Mouse (Mus musculus) stomach, postnatal 0 days (tissue): ENCODE measurements around the gene Gphb5. TPM values are rescaled to one million over a fixed set of nuclear protein-coding genes. Genes with fewer than 3 reads are reported as not detected.

Experiments used
- ATAC-seq: fragments of 200-750 bp; cut with Nextera tagmentation; 2 replicates; pipeline ENCODE4 v1.8.0; 2017; ENCODE audit not compliant: low FRiP score, low TSS enrichment
- DNase-seq: peaks from one replicate; pipeline ENCODE4 v3.0.0-alpha.2; 2016; ENCODE audit warnings: low spot score
- H3K27ac ChIP-seq: fragments of 300-500 bp; sonication (generic); replicated peaks from 2 replicates; pipeline ENCODE4 v1.5.1; 2014; ENCODE audit warnings: mild to moderate bottlenecking, control low read depth
- H3K27me3 ChIP-seq: fragments of 300-500 bp; sonication (generic); 2 replicates; pipeline ENCODE4 v1.6.1; 2014; ENCODE audit warnings: low read length; ENCODE audit not compliant: control insufficient read depth, insufficient read depth
- H3K36me3 ChIP-seq: fragments of 300-500 bp; sonication (generic); 2 replicates; pipeline ENCODE4 v1.6.1; 2014; ENCODE audit warnings: low read length, mixed read lengths; ENCODE audit not compliant: control insufficient read depth, insufficient read depth
- H3K4me1 ChIP-seq: fragments of 300-500 bp; sonication (generic); replicated peaks from 2 replicates; pipeline ENCODE4 v1.6.1; 2014; ENCODE audit warnings: antibody characterized with exemption; ENCODE audit not compliant: control insufficient read depth, insufficient read depth
- H3K4me2 ChIP-seq: fragments of 300-500 bp; sonication (generic); replicated peaks from 2 replicates; pipeline ENCODE4 v1.6.1; 2014; ENCODE audit warnings: low read depth, mild to moderate bottlenecking, control low read depth, moderate library complexity
- H3K4me3 ChIP-seq: fragments of 300-500 bp; sonication (generic); 2 replicates; pipeline ENCODE4 v1.5.1; 2014; ENCODE audit warnings: low read depth, low read length, control low read depth
- H3K9ac ChIP-seq: fragments of 300-500 bp; sonication (generic); 2 replicates; pipeline ENCODE4 v1.6.1; 2014; ENCODE audit warnings: mild to moderate bottlenecking, low read length, control low read depth, mixed read lengths
- H3K9me3 ChIP-seq: fragments of 300-500 bp; sonication (generic); 2 replicates; pipeline ENCODE4 v1.6.1; 2016; ENCODE audit warnings: low read length; ENCODE audit not compliant: control insufficient read depth
- CTCF ChIP-seq: IDR thresholded peaks from 2 replicates; pipeline ENCODE4 v1.5.1; 2016; ENCODE audit warnings: antibody characterized with exemption, low read depth, mild to moderate bottlenecking, moderate library complexity
- EP300 ChIP-seq: optimal IDR thresholded peaks from 2 replicates; pipeline ENCODE3; 2016; ENCODE audit warnings: antibody characterized with exemption
- WGBS: fragments of 180-500 bp; shearing (Covaris S2); extraction: QIAGEN DNeasy Blood & Tissue Kit; methylation state at CpG from one replicate; pipeline ENCODE4 v1.1.7; 2014; 5-methylcytosine and 5-hydroxymethylcytosine counted together
- polyA plus RNA-seq: library from polyadenylated mRNA; unstranded; fragments of >200 nt; fragmentation: Nextera tagmentation; extraction: Ambion mirVana; gene quantifications from 2 replicates; pipeline ENCODE4 v1.2.1, GENCODE M21; 2015

Gene Gphb5
- polyA plus RNA-seq, 1 experiment from 2014 or later: not detected

DNA sequence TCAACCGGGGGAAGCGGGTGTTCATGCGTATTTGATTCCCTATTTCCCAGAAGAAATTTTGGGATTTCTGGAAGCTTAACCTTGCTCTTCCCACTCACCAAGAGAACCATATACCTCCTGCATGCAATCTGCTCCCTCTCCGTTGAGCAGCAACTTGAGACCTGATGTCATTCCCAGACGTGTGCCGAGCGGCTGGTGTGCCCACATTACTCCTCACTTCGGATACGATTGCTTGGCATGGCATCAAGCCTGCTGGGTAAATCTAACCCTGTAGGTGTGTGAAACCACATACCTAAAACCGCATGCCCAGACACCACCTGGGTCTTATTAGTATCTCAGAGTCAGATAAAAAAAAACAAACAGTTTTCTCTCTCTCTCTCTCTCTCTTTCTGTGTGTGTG lies 42.1 kb downstream of the Gphb5 start:
- Histone ChIP-seq H3K4me3 (no peak overlapping the region), H3K9ac (no peak overlapping the region), H3K36me3 (no peaks in the 10 kb centered on the region), H3K4me2 (no peak overlapping the region), H3K27ac (no peak overlapping the region), H3K9me3 (no peaks in the 10 kb centered on the region), H3K4me1 (no peaks in the 10 kb centered on the region), H3K27me3 (no peaks in the 10 kb centered on the region)
- 89% methylated on average over 10 of the region's 10 CpGs for WGBS
- ATAC-seq: no peak
- no peak for DNase-seq
- TF ChIP-seq EP300: no peak
- no peak for TF ChIP-seq CTCF

DNA sequence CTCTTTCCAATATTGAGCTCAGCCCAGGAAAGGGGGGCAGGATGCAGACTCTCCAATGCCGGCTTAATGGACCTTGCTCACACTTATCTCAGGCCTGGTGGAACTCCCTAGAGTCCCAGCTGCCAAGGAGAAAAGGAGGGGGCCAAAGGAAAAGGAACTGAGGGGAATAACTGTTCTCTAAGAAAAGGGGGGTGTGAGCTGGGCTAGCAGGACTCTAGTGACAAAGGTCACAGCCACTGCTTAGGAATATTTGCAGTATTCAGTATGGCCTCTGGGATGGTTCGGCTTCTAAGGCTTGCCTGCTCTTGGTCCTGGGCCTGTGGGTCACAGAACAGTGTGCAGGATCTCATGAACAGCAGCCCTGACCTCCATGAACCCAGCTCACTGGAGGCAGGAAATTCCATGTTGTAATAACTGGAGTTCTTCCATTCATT lies 47.1 kb downstream of the Gphb5 start:
- DNase-seq (no peak), ATAC-seq (peak; percentile 21; the same call in 1 of the 2 replicates)
- Histone ChIP-seq H3K4me1 (no peaks in the 10 kb centered on the region), H3K9me3 (no peaks in the 10 kb centered on the region), H3K4me3 (no peak overlapping the region), H3K9ac (no peak overlapping the region), H3K27me3 (no peaks in the 10 kb centered on the region), H3K36me3 (no peaks in the 10 kb centered on the region), H3K4me2 (no peak overlapping the region), H3K27ac (no peak overlapping the region)
- TF ChIP-seq CTCF (no peak), EP300 (no peak)
- 51% methylated on average over 2 of the region's 2 CpGs for WGBS

DNA sequence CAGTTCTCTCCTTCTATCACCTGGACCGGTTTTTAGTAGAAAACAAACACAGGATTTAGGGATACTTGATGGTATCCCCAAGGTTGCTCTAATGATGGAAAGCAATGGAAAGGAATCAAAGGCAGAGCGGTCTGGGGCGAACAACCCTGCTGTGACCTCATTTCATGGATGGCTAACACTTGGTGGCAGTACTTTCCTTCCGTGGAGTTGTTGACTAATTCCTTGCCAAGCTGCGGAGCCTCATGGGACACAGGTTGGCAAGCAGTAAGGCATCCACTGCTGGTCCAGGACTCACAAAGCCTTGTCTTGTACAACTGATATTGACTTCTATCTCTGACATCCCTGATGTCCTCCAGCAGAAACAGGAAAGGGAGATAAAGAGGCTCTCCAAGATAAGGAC lies 48.1 kb downstream of the Gphb5 start:
- ATAC-seq (no peak), DNase-seq (no peak)
- Histone ChIP-seq H3K36me3 (no peaks in the 10 kb centered on the region), H3K4me1 (no peaks in the 10 kb centered on the region), H3K27ac (no peak overlapping the region), H3K27me3 (no peaks in the 10 kb centered on the region), H3K4me2 (no peak overlapping the region), H3K9ac (no peak overlapping the region), H3K9me3 (no peaks in the 10 kb centered on the region), H3K4me3 (no peak overlapping the region)
- WGBS: 82% methylated on average over 5 of the region's 5 CpGs
- no peak for TF ChIP-seq CTCF

DNA sequence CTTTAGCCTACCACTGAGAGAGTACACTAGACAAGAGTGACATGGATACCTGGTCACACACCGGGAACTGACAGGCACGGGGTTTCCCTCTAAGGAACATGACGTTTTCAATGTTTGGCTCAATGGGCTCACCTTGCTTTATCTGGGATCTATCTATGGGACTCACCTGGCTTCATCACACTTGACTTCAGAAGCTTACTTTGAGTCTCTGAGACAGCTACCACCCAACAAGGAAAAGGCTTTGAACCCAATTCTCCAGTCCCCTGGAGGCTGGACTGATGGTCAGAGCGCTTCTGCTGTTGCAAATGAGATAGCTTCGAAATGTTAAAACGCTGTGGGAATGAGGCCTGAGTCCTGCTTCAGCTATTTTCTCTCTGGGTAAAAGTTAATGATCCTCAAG lies 49.2 kb downstream of the Gphb5 start:
- DNase-seq: no peak
- H3K4me3 ChIP-seq: no peak overlapping the region
- TF ChIP-seq CTCF (no peak), EP300 (no peak)
- no peak for ATAC-seq
- no peaks in the 10 kb centered on the region for H3K27me3 ChIP-seq
- 89% methylated on average over 6 of the region's 6 CpGs for WGBS
- no peak overlapping the region for H3K27ac ChIP-seq
- no peak overlapping the region for H3K4me2 ChIP-seq
- no peaks in the 10 kb centered on the region for H3K36me3 ChIP-seq
- no peaks in the 10 kb centered on the region for H3K4me1 ChIP-seq
- no peak overlapping the region for H3K9ac ChIP-seq
- no peaks in the 10 kb centered on the region for H3K9me3 ChIP-seq

DNA sequence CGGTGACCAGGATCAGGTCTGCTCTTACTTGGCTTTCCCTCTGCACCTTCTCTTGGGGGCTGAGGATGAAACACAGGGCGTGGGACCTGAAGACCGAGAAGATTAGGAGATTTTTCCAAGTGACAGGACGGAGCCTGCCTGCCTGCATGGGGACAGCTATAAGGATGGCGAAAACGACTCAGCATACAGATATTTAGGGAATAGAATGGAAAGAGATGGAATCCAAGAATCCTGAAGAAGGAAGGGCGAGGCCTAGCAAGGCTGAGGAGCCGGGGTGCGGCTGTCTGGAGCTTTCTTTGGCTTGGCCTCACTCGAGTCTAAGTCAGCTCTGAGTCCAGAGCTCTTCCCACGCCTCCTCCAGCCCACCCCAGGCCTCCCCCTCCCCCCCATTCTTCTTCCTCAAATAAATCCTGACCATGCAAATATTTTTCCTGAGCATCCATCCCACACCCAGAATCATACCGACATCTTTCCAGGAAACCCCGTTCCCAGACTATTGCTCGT lies 50.9 kb downstream of the Gphb5 start:
- Histone ChIP-seq H3K4me3 (no peak overlapping the region), H3K4me2 (no peak overlapping the region), H3K4me1 (no peaks in the 10 kb centered on the region), H3K27me3 (no peaks in the 10 kb centered on the region), H3K9me3 (no peaks in the 10 kb centered on the region), H3K27ac (0 out of 2 replicates have a peak overlapping the region, but pooled peaks have one; percentile 40), H3K36me3 (no peaks in the 10 kb centered on the region), H3K9ac (no peak overlapping the region; the same call in 1 of the 2 replicates)
- no peak for DNase-seq
- 68% methylated on average over 14 of the region's 14 CpGs for WGBS
- TF ChIP-seq EP300 (no peak), CTCF (no peak)
- ATAC-seq: no peak

DNA sequence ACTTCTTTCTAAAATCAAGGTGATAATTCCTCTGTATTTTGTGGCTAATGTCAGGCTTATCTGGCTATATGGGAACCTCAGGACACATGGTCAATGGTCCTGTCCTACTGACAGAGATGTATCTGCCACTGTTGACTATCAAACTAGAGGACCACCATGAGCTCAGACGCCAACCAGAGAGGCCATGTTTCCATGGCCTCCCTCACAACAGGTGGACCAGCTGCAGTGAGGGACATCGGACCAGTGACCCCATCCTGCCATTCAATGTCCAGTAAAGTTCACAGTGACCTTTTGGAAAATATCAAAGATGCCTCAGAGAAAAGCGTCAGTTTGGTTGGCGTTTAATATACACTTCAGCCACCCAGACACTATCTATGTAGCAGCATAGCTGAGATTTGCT lies 52.2 kb downstream of the Gphb5 start:
- H3K27me3 ChIP-seq: no peaks in the 10 kb centered on the region
- H3K27ac ChIP-seq: no peak overlapping the region
- no peaks in the 10 kb centered on the region for H3K36me3 ChIP-seq
- no peaks in the 10 kb centered on the region for H3K9me3 ChIP-seq
- no peaks in the 10 kb centered on the region for H3K4me1 ChIP-seq
- DNase-seq (no peak), ATAC-seq (no peak)
- 94% methylated on average over 4 of the region's 4 CpGs for WGBS
- no peak overlapping the region for H3K4me2 ChIP-seq
- H3K4me3 ChIP-seq: no peak overlapping the region
- H3K9ac ChIP-seq: no peak overlapping the region
- TF ChIP-seq EP300 (no peak), CTCF (no peak)
